Mouse (Mus musculus): ENCODE data around the gene Fgg.

- TF ChIP-seq CTCF (IDR thresholded peaks at IDR 0.05; ENCODE audit: extremely low read depth, insufficient read length, insufficient replicate concordance, low read depth, low read length) (no peak), POLR2A (IDR thresholded peaks at IDR 0.05; ENCODE audit: low read depth, low read length) (no peak)
Measured at GRCm38 (mm10) chr3:83007557-83007956, at the start of gene Fgg.

Data from small intestine, adult 2 months (tissue).